Mouse (Mus musculus) midbrain, embryonic 14.5 days (tissue): ENCODE measurements at regions not wholly inside any gene's neighbourhood (a gene's known extent, or its start where the extent isn't known, plus 50 kb on each side); places are given as distances from the start of the nearest gene placed in this dataset.

Experiments used
- ATAC-seq: fragments of 200-750 bp; cut with Nextera tagmentation; 2 replicates; pipeline ENCODE4 v1.8.0; 2017; ENCODE audit warnings: moderate number of reproducible peaks, moderate library complexity; ENCODE audit not compliant: low FRiP score, low TSS enrichment
- DNase-seq: peaks from one replicate; pipeline ENCODE4 v3.0.0-alpha.2; 2015
- H3K27ac ChIP-seq: fragments of 300-500 bp; sonication (generic); replicated peaks from 2 replicates; pipeline ENCODE4 v1.5.1; 2014; ENCODE audit warnings: mild to moderate bottlenecking, low read depth, low read length, moderate library complexity
- H3K27me3 ChIP-seq: fragments of 300-500 bp; sonication (generic); 2 replicates; pipeline ENCODE4 v1.6.1; 2014; ENCODE audit warnings: low read length, control low read depth, mixed read lengths; ENCODE audit not compliant: control insufficient read depth, insufficient read depth
- H3K36me3 ChIP-seq: fragments of 300-500 bp; sonication (generic); 2 replicates; pipeline ENCODE4 v1.6.1; 2014; ENCODE audit warnings: low read length, control low read depth; ENCODE audit not compliant: control insufficient read depth, insufficient read depth
- H3K4me1 ChIP-seq: fragments of 300-500 bp; sonication (generic); 2 replicates; pipeline ENCODE4 v1.6.1; 2014; ENCODE audit warnings: mild to moderate bottlenecking, antibody characterized with exemption, low read length, control low read depth; ENCODE audit not compliant: control insufficient read depth, insufficient read depth
- H3K4me2 ChIP-seq: fragments of 300-500 bp; sonication (generic); 2 replicates; pipeline ENCODE4 v1.6.1; 2014; ENCODE audit warnings: mild to moderate bottlenecking, low read length, moderate library complexity
- H3K4me3 ChIP-seq: fragments of 300-500 bp; sonication (generic); replicated peaks from 2 replicates; pipeline ENCODE4 v1.5.1; 2014; ENCODE audit warnings: low read depth, low read length
- H3K9ac ChIP-seq: fragments of 300-500 bp; sonication (generic); replicated peaks from 2 replicates; pipeline ENCODE4 v1.6.1; 2014; ENCODE audit warnings: mild to moderate bottlenecking, low read length, moderate library complexity
- H3K9me3 ChIP-seq: fragments of 300-500 bp; sonication (generic); 2 replicates; pipeline ENCODE4 v1.6.1; 2016; ENCODE audit warnings: low read length, control low read depth, mixed read lengths; ENCODE audit not compliant: control insufficient read depth
- WGBS: fragments of 180-500 bp; shearing (Covaris S2); extraction: QIAGEN DNeasy Blood & Tissue Kit; methylation state at CpG from one replicate; pipeline ENCODE4 v1.1.7; 2014; 5-methylcytosine and 5-hydroxymethylcytosine counted together

- Histone ChIP-seq H3K4me2 (no peak overlapping the region), H3K9me3 (no peaks in the 10 kb centered on the region), H3K9ac (no peak overlapping the region), H3K27me3 (no peaks in the 10 kb centered on the region), H3K36me3 (no peaks in the 10 kb centered on the region), H3K4me1 (no peaks in the 10 kb centered on the region), H3K4me3 (no peak overlapping the region), H3K27ac (no peak overlapping the region)
- WGBS = 95% methylated on average over 2 of the region's 2 CpGs
- ATAC-seq (no peak), DNase-seq (no peak)
Measured at GRCm38 (mm10) chr15:59805771-59806170, 210.6 kb downstream of the 4933412E24Rik start.

DNA sequence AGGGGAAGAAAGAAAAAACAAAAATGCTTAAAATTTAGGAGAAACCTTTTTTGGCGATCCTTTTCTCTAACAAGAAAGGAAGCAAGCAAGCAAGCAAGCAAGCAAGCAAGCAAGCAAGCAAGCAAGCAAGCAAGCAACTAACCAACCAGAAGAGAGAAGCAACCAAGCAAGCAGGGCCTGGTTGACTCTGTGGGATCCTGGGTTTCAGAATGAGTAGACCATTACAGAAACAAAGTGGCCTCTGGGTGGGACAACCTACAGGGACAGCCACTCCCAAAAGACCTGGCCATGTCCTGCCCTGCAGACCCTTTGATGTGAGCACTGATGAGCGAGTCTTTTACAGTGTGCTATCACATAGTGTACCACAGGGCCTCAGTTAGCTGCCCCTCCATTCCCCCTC lies 211.6 kb downstream of the 4933412E24Rik start:
- H3K4me2 ChIP-seq = no peak overlapping the region
- DNase-seq (no peak), ATAC-seq (no peak; the same call in 1 of the 2 replicates)
- no peaks in the 10 kb centered on the region for H3K36me3 ChIP-seq
- H3K27me3 ChIP-seq = no peaks in the 10 kb centered on the region
- no peak overlapping the region for H3K9ac ChIP-seq
- H3K9me3 ChIP-seq = no peaks in the 10 kb centered on the region
- 87% methylated on average over 2 of the region's 2 CpGs for WGBS
- H3K27ac ChIP-seq = no peak overlapping the region
- H3K4me1 ChIP-seq = no peaks in the 10 kb centered on the region
- no peak overlapping the region for H3K4me3 ChIP-seq

- Histone ChIP-seq H3K4me3 (no peak overlapping the region), H3K36me3 (no peaks in the 10 kb centered on the region), H3K27ac (no peak overlapping the region), H3K4me1 (no peaks in the 10 kb centered on the region), H3K27me3 (no peaks in the 10 kb centered on the region), H3K4me2 (no peak overlapping the region), H3K9me3 (no peaks in the 10 kb centered on the region), H3K9ac (no peak overlapping the region)
- no peak for ATAC-seq
- no peak for DNase-seq
- WGBS = 92% methylated on average over 7 of the region's 7 CpGs
Measured at GRCm38 (mm10) chr15:59804394-59804793, 212.0 kb downstream of the 4933412E24Rik start.

DNA sequence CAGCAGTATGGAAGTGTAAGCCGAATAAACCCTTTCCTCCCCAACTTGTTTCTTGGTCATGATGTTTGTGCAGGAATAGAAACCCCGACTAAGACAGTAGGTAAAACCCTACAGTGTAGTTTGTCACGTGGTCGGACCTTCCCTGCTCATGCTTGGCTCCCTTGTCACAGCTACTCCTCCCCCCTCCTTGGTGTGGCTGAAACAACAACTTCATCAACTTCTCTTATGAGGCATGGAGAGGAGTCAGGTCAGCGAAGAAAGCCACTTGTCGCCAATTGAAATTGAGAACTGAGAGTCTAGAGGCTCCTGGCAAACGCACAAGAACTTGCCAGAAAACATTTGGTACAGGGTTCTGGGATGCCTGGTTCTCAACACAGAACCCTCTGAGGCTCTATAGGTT lies 214.1 kb downstream of the 4933412E24Rik start:
- H3K4me1 ChIP-seq = no peaks in the 10 kb centered on the region
- H3K9ac ChIP-seq = no peak overlapping the region
- ATAC-seq = no peak
- H3K36me3 ChIP-seq = no peaks in the 10 kb centered on the region
- H3K9me3 ChIP-seq = no peaks in the 10 kb centered on the region
- 89% methylated on average over 7 of the region's 7 CpGs for WGBS
- no peak overlapping the region for H3K27ac ChIP-seq
- no peak overlapping the region for H3K4me3 ChIP-seq
- no peaks in the 10 kb centered on the region for H3K27me3 ChIP-seq
- no peak overlapping the region for H3K4me2 ChIP-seq
- DNase-seq = no peak

- Histone ChIP-seq H3K4me3 (no peak overlapping the region), H3K4me2 (no peak overlapping the region), H3K27ac (no peak overlapping the region), H3K36me3 (no peaks in the 10 kb centered on the region), H3K4me1 (no peaks in the 10 kb centered on the region), H3K9ac (no peak overlapping the region), H3K9me3 (no peaks in the 10 kb centered on the region), H3K27me3 (no peaks in the 10 kb centered on the region)
- ATAC-seq (no peak), DNase-seq (no peak)
- WGBS = 84% methylated on average over 3 of the region's 3 CpGs
Measured at GRCm38 (mm10) chr15:59799124-59799815, 217.1 kb downstream of the 4933412E24Rik start.

DNA sequence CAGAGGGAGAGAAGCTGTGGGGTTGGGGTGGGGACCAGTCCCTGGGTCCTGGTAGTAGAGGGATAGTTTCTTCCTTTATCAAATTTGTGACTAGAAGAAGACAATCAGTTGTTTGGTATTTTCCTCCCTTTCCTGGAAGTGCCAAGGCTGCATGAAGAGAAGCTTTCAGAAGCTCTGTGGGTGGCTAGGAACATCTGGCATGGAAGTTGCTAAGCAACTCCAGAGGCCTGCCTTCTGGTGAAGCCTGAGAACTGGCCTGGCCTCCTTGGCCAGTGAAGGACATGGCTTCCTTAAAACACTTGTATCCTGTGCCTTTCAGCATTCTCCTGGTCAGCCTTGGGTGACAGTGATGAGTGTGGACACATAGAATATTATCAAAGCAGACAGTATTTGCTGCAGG lies 217.9 kb downstream of the 4933412E24Rik start:
- H3K9me3 ChIP-seq = no peaks in the 10 kb centered on the region
- H3K36me3 ChIP-seq = no peaks in the 10 kb centered on the region
- no peak for DNase-seq
- H3K4me3 ChIP-seq = no peak overlapping the region
- H3K4me2 ChIP-seq = no peak overlapping the region
- no peaks in the 10 kb centered on the region for H3K4me1 ChIP-seq
- no peak for ATAC-seq
- H3K27me3 ChIP-seq = no peaks in the 10 kb centered on the region
- H3K27ac ChIP-seq = no peak overlapping the region
- no peak overlapping the region for H3K9ac ChIP-seq

- no peak overlapping the region for H3K27ac ChIP-seq
- ATAC-seq (no peak), DNase-seq (no peak)
- no peak overlapping the region for H3K9ac ChIP-seq
- no peaks in the 10 kb centered on the region for H3K36me3 ChIP-seq
- 97% methylated on average over 5 of the region's 5 CpGs for WGBS
- H3K4me3 ChIP-seq = no peak overlapping the region
- no peaks in the 10 kb centered on the region for H3K4me1 ChIP-seq
- H3K4me2 ChIP-seq = no peak overlapping the region
- no peaks in the 10 kb centered on the region for H3K27me3 ChIP-seq
- no peaks in the 10 kb centered on the region for H3K9me3 ChIP-seq
Measured at GRCm38 (mm10) chr15:59795717-59796116, 220.7 kb downstream of the 4933412E24Rik start.

DNA sequence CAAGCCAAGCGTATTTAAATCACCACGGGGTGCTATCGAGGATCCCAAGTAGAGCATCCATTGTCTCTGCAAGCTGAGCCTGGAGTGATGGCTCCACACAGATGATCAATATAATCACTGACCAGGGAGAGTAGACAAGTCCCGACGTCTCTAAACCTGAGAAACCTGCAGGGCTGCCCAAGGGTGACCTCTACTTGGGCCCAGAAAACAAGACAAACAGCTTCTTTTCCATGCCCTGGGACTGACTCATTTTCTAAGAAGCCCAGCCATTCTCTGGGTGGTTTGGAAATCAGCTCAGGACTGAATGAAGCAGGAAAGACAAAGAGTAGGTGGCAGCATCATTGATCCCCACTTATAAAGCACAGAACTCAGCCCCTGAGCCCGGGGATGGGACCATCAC lies 221.5 kb downstream of the 4933412E24Rik start:
- no peak overlapping the region for H3K9ac ChIP-seq
- no peaks in the 10 kb centered on the region for H3K27me3 ChIP-seq
- no peaks in the 10 kb centered on the region for H3K4me1 ChIP-seq
- no peaks in the 10 kb centered on the region for H3K36me3 ChIP-seq
- no peak overlapping the region for H3K4me2 ChIP-seq
- WGBS = 85% methylated on average over 6 of the region's 6 CpGs
- no peak for ATAC-seq
- H3K27ac ChIP-seq = no peak overlapping the region
- H3K9me3 ChIP-seq = no peaks in the 10 kb centered on the region
- H3K4me3 ChIP-seq = no peak overlapping the region
- no peak for DNase-seq

GRCm38 (mm10) chr15:59786706-59787425 lies 229.5 kb downstream of the 4933412E24Rik start:
- Histone ChIP-seq H3K4me1 (peaks cover 9% of the 10 kb centered on the region; the same call in 1 of the 2 replicates), H3K27me3 (no peaks in the 10 kb centered on the region), H3K27ac (no peak overlapping the region), H3K9ac (no peak overlapping the region), H3K36me3 (no peaks in the 10 kb centered on the region), H3K9me3 (no peaks in the 10 kb centered on the region), H3K4me3 (no peak overlapping the region), H3K4me2 (no peak overlapping the region)
- ATAC-seq (no peak), DNase-seq (no peak)
- 82% methylated on average over 4 of the region's 4 CpGs for WGBS
